Mouse (Mus musculus): ENCODE results near the gene Pgm2l1. TPM values are rescaled to one million over a fixed set of nuclear protein-coding genes. Genes with fewer than 3 reads are reported as not detected.

Pgm2l1 gene
- polyA plus RNA-seq, 1 experiment from 2014 or later = 2.6 TPM

DNA sequence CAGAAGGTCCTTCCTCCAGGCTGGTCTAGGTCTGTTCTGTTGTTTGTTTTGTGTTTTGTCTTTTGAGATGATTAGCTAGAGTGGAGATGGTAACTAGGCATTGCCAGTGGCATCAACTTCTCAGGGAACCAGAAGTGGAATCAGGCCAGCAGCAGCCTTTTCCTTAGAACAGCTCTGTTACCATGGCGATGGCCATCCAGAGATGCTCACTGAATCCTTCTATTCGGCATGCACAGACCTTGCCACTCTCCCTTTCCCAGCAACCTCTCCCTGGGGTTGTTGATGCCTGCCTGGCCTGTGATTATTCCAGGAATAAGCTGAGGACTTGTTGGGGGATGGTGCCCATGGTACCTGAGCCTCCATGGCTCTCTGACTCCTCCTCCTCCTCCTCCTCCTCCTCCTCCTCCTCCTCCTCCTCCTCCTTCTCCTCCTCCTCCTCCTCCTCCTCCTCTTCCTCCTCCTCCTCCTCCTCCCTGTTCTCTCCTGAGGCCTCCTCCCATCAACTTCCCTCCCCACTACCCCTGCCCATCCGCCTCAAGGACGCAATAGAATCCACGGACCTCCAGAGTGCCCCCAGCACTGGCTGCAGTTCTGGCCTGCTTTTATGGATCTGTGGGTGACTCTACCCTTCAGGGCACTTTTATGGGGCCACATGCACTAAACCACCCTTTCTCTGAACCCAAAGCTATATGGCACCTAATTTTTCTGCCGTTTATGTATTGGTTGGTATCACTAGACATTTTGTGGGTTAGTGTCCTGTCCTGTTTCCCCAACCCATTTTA is 80.9 kb downstream of the Pgm2l1 start:
- H3K4me2 ChIP-seq = no peak overlapping the region
- H3K9ac ChIP-seq (ENCODE audit: low read depth, low read length) = no peak overlapping the region
- 78% methylated on average over 6 of the region's 6 CpGs for WGBS (ENCODE audit: insufficient replicate concordance)
- H3K27ac ChIP-seq (ENCODE audit: low read depth, low read length) = no peak overlapping the region; the same call in 1 of the 2 replicates
- H3K9me3 ChIP-seq (replicated peaks; ENCODE audit: control insufficient read depth, low read length) = no peaks in the 10 kb centered on the region
- no peaks in the 10 kb centered on the region for H3K36me3 ChIP-seq (ENCODE audit: control insufficient read depth, insufficient read depth, low read length)
- H3K4me3 ChIP-seq (ENCODE audit: low read depth, low read length) = no peak overlapping the region
- no peaks in the 10 kb centered on the region for H3K27me3 ChIP-seq (ENCODE audit: control insufficient read depth, insufficient read depth, low read length)
- H3K4me1 ChIP-seq (ENCODE audit: control insufficient read depth, insufficient read depth, low read length) = peaks cover 23% of the 10 kb centered on the region
- ATAC-seq (replicated peaks; ENCODE audit: insufficient number of reproducible peaks, low FRiP score, low TSS enrichment) = no peak

DNA sequence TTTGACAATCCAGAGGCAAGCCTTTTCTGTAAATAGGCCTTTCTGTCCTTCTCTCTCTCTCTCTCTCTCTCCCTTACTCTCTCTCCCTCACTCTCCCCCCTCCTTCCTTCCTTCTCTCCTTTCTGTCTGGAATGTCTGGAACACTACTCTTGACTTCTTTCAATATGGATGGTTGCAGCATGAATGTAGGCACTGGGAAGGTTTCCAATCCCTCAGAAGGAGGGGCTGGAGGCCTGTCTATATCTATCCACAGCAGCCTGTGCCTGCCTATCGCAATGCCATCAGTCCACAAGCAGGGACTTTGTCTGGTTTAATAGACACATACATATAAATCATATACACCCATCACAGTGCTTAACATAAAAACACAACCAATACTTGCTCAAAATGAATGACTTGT is 82.0 kb downstream of the Pgm2l1 start:
- H3K27ac ChIP-seq (ENCODE audit: low read depth, low read length) = peak overlapping the region; percentile 70; the same call in 1 of the 2 replicates
- WGBS (ENCODE audit: insufficient replicate concordance) = 50% methylated on average over 1 of the region's 1 CpGs

DNA sequence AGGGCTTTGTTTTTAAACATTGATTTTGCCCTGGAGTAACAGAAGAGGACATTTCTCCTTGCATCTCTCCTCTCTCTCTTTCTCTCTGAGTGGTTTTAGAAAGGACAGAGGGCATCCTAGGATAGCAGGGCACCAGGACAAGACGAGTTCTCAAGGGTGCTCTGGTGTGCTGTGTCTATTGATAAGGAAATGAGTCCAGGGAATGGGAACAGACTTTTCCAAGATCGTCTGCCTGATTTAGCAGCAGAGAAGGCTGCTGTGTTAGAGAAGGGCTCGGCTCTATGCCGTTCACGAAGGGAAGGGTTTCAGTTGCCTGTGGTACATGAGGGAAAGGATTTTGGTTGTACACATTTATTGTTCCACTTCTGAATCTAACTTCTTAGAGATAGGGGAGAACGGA is 82.5 kb downstream of the Pgm2l1 start:
- no peaks in the 10 kb centered on the region for H3K27me3 ChIP-seq (ENCODE audit: control insufficient read depth, insufficient read depth, low read length)
- H3K4me2 ChIP-seq = 0 out of 2 replicates have a peak overlapping the region, but pooled peaks have one; percentile 27
- peak overlapping the region; percentile 70; the same call in 1 of the 2 replicates for H3K27ac ChIP-seq (ENCODE audit: low read depth, low read length)
- no peaks in the 10 kb centered on the region for H3K9me3 ChIP-seq (replicated peaks; ENCODE audit: control insufficient read depth, low read length)
- no peak for ATAC-seq (replicated peaks; ENCODE audit: insufficient number of reproducible peaks, low FRiP score, low TSS enrichment)
- 0 out of 2 replicates have a peak overlapping the region, but pooled peaks have one; percentile 36 for H3K9ac ChIP-seq (ENCODE audit: low read depth, low read length)
- WGBS (ENCODE audit: insufficient replicate concordance) = 12% methylated on average over 6 of the region's 6 CpGs
- H3K36me3 ChIP-seq (ENCODE audit: control insufficient read depth, insufficient read depth, low read length) = no peaks in the 10 kb centered on the region
- peaks cover 23% of the 10 kb centered on the region for H3K4me1 ChIP-seq (ENCODE audit: control insufficient read depth, insufficient read depth, low read length)
- no peak overlapping the region for H3K4me3 ChIP-seq (ENCODE audit: low read depth, low read length)

More for the DNA sequence above, 82.0 kb downstream of the Pgm2l1 start:
- no peaks in the 10 kb centered on the region for H3K36me3 ChIP-seq (ENCODE audit: control insufficient read depth, insufficient read depth, low read length)
- no peak overlapping the region for H3K4me3 ChIP-seq (ENCODE audit: low read depth, low read length)
- no peak overlapping the region for H3K4me2 ChIP-seq
- no peaks in the 10 kb centered on the region for H3K9me3 ChIP-seq (replicated peaks; ENCODE audit: control insufficient read depth, low read length)
- peaks cover 23% of the 10 kb centered on the region for H3K4me1 ChIP-seq (ENCODE audit: control insufficient read depth, insufficient read depth, low read length)
- H3K9ac ChIP-seq (ENCODE audit: low read depth, low read length) = no peak overlapping the region
- no peaks in the 10 kb centered on the region for H3K27me3 ChIP-seq (ENCODE audit: control insufficient read depth, insufficient read depth, low read length)
- ATAC-seq (replicated peaks; ENCODE audit: insufficient number of reproducible peaks, low FRiP score, low TSS enrichment) = no peak

DNA sequence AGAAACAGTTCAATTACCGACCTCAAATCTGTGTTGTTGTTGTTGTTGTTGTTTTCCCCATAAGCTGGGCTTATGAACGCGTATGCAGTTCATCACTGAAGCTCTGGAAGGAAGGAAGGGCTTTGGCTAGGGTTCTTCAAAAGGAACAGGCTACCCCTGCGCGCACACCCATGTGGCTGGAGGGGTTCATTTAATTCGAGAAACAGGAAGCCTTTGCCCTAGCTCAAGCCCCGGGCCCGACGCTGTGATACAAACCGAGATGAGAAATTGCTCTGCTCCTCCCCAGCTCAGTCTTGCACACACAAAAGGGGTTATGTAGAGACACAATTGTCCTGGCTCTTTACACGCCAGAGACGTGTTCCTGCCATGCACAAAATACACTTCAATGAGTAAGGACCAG is 83.1 kb downstream of the Pgm2l1 start:
- H3K4me3 ChIP-seq (ENCODE audit: low read depth, low read length) = no peak overlapping the region
- H3K27me3 ChIP-seq (ENCODE audit: control insufficient read depth, insufficient read depth, low read length) = no peaks in the 10 kb centered on the region
- WGBS (ENCODE audit: insufficient replicate concordance) = 74% methylated on average over 12 of the region's 12 CpGs
- 0 out of 2 replicates have a peak overlapping the region, but pooled peaks have one; percentile 70 for H3K27ac ChIP-seq (ENCODE audit: low read depth, low read length)
- H3K4me2 ChIP-seq = no peak overlapping the region
- H3K9ac ChIP-seq (ENCODE audit: low read depth, low read length) = no peak overlapping the region
- H3K9me3 ChIP-seq (replicated peaks; ENCODE audit: control insufficient read depth, low read length) = no peaks in the 10 kb centered on the region
- ATAC-seq (replicated peaks; ENCODE audit: insufficient number of reproducible peaks, low FRiP score, low TSS enrichment) = no peak
- peaks cover 23% of the 10 kb centered on the region for H3K4me1 ChIP-seq (ENCODE audit: control insufficient read depth, insufficient read depth, low read length)
- no peaks in the 10 kb centered on the region for H3K36me3 ChIP-seq (ENCODE audit: control insufficient read depth, insufficient read depth, low read length)

DNA sequence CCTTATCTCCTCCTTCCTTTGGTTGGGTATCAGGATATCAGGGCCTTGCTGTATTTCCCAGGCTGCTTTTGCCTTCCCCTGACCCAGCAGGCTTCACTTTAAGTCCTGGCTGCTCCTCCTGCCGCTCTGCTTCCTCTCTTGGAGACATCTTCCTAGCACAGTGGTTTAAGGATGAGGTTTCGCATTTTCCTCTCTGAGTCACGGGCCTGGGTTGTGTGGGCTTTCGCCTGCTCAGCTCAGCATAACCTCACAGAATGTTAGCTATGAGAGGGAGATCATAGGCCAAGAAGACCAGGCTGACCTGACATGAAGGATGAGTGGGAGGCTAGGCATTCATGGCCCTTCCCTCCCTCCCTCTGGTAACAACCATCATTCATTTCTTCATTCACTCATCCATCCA is 85.5 kb downstream of the Pgm2l1 start:
- Histone ChIP-seq H3K4me3 (ENCODE audit: low read depth, low read length) (no peak overlapping the region), H3K9me3 (replicated peaks; ENCODE audit: control insufficient read depth, low read length) (peaks cover 3% of the 10 kb centered on the region; the same call in 1 of the 2 replicates), H3K27me3 (ENCODE audit: control insufficient read depth, insufficient read depth, low read length) (no peaks in the 10 kb centered on the region), H3K4me1 (ENCODE audit: control insufficient read depth, insufficient read depth, low read length) (peaks cover 23% of the 10 kb centered on the region), H3K27ac (ENCODE audit: low read depth, low read length) (0 out of 2 replicates have a peak overlapping the region, but pooled peaks have one; percentile 22), H3K36me3 (ENCODE audit: control insufficient read depth, insufficient read depth, low read length) (peaks cover 5% of the 10 kb centered on the region), H3K9ac (ENCODE audit: low read depth, low read length) (no peak overlapping the region), H3K4me2 (no peak overlapping the region)
- no peak for ATAC-seq (replicated peaks; ENCODE audit: insufficient number of reproducible peaks, low FRiP score, low TSS enrichment)
- 58% methylated on average over 4 of the region's 4 CpGs for WGBS (ENCODE audit: insufficient replicate concordance)

DNA sequence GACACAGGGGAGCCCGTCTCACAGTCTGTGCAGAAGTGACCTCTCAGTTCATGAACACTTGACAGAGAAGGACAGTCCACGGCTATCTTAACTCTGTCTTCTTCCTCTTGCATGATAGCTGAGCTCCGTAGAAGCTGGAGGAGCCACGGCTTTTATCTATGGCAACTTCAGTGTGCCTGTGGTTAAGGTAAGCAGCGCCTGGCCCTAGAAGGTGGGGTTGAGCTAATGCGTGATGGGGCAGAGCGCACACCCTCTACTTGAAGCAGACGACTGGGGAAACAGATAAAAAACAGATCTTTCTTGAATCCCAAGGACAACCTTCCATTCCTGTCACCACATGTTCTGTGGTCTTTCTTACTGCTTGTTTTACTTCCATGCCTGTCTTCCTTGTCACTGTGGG is 89.7 kb downstream of the Pgm2l1 start:
- Histone ChIP-seq H3K4me2 (no peak overlapping the region), H3K9ac (ENCODE audit: low read depth, low read length) (no peak overlapping the region), H3K36me3 (ENCODE audit: control insufficient read depth, insufficient read depth, low read length) (peaks cover 5% of the 10 kb centered on the region), H3K27ac (ENCODE audit: low read depth, low read length) (no peak overlapping the region), H3K4me1 (ENCODE audit: control insufficient read depth, insufficient read depth, low read length) (peaks cover 3% of the 10 kb centered on the region; the same call in 1 of the 2 replicates), H3K9me3 (replicated peaks; ENCODE audit: control insufficient read depth, low read length) (peaks cover 3% of the 10 kb centered on the region; the same call in 1 of the 2 replicates), H3K4me3 (ENCODE audit: low read depth, low read length) (no peak overlapping the region), H3K27me3 (ENCODE audit: control insufficient read depth, insufficient read depth, low read length) (no peaks in the 10 kb centered on the region)
- 51% methylated on average over 8 of the region's 8 CpGs for WGBS (ENCODE audit: insufficient replicate concordance)
- no peak for ATAC-seq (replicated peaks; ENCODE audit: insufficient number of reproducible peaks, low FRiP score, low TSS enrichment)

DNA sequence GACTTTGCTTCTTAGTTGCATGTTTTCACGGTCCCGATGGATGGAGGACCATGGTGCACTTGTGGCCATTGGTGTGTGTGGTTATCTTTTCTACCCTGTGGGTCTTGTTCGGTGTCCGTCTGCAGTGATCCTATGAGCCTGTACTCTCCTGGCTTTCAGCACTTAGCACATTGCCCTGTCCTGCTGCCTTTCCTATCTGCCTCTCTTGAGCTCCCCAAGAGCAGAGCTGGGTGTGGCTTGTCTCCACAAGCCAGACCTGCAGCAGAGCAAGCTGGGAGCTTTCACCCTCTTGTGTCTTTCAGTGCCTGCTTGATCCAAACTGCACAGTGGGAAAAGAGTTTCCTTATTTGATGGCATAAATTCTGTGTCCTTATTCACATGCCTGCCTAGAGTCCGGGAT is 90.3 kb downstream of the Pgm2l1 start:
- Histone ChIP-seq H3K9ac (ENCODE audit: low read depth, low read length) (no peak overlapping the region), H3K27ac (ENCODE audit: low read depth, low read length) (no peak overlapping the region), H3K4me3 (ENCODE audit: low read depth, low read length) (no peak overlapping the region), H3K4me1 (ENCODE audit: control insufficient read depth, insufficient read depth, low read length) (peaks cover 3% of the 10 kb centered on the region; the same call in 1 of the 2 replicates), H3K27me3 (ENCODE audit: control insufficient read depth, insufficient read depth, low read length) (no peaks in the 10 kb centered on the region), H3K4me2 (no peak overlapping the region), H3K9me3 (replicated peaks; ENCODE audit: control insufficient read depth, low read length) (peaks cover 3% of the 10 kb centered on the region; the same call in 1 of the 2 replicates), H3K36me3 (ENCODE audit: control insufficient read depth, insufficient read depth, low read length) (peaks cover 5% of the 10 kb centered on the region)
- 72% methylated on average over 5 of the region's 5 CpGs for WGBS (ENCODE audit: insufficient replicate concordance)
- no peak for ATAC-seq (replicated peaks; ENCODE audit: insufficient number of reproducible peaks, low FRiP score, low TSS enrichment)

DNA sequence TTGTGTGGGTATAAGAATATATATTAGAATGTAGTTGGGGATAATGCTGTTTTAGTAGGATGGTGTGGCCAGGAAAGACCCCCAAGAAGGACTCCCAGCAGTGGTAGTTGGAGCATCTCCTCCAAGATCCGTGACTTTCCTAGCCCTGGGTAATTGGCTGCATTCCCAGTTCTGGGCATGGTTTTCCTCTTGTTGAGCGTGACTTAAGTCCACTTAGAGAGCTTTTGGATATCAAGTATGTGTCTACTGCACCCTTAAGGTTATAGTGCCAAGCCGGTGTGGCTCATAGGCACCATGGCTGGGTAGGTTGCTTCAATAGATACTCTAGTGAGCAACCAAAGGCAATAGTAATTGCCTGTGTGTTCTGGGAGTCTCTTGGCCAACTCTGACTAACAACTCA is 96.5 kb downstream of the Pgm2l1 start:
- no peak for ATAC-seq (replicated peaks; ENCODE audit: insufficient number of reproducible peaks, low FRiP score, low TSS enrichment)
- 69% methylated on average over 3 of the region's 3 CpGs for WGBS (ENCODE audit: insufficient replicate concordance)
- Histone ChIP-seq H3K9me3 (replicated peaks; ENCODE audit: control insufficient read depth, low read length) (no peaks in the 10 kb centered on the region), H3K4me2 (no peak overlapping the region), H3K9ac (ENCODE audit: low read depth, low read length) (no peak overlapping the region), H3K4me1 (ENCODE audit: control insufficient read depth, insufficient read depth, low read length) (no peaks in the 10 kb centered on the region), H3K27ac (ENCODE audit: low read depth, low read length) (no peak overlapping the region), H3K36me3 (ENCODE audit: control insufficient read depth, insufficient read depth, low read length) (0 out of 2 replicates have a peak, but pooled peaks cover 3% of the 10 kb centered on the region), H3K4me3 (ENCODE audit: low read depth, low read length) (no peak overlapping the region), H3K27me3 (ENCODE audit: control insufficient read depth, insufficient read depth, low read length) (no peaks in the 10 kb centered on the region)
